Mouse (Mus musculus) frontal cortex, postnatal 25 days (tissue): ENCODE measurements around the gene Adk.
"Not testable (repeated sequence)": the region's sequence is repeated elsewhere in the genome, so short reads cannot be mapped to it uniquely, and the experiment has no call there.

Experiments used
- DNase-seq, 2 experiments: peaks; one replicate each; pipeline ENCODE4 v3.0.0; 2022; ENCODE audit warnings: low spot score in 2 of 2

Adk gene

GRCm38 (mm10) chr14:21484693-21485092 lies 432.3 kb downstream of the Adk start:
- DNase-seq: no peak

- DNase-seq: no peak
Observed at GRCm38 (mm10) chr14:21485961-21486520, 433.7 kb downstream of the Adk start.

GRCm38 (mm10) chr14:21487135-21487534 lies 434.8 kb downstream of the Adk start:
- DNase-seq: not testable (repeated sequence)

- not testable (repeated sequence) for DNase-seq
Observed at GRCm38 (mm10) chr14:21488426-21489115, 436.2 kb downstream of the Adk start.

GRCm38 (mm10) chr14:21489116-21489485 lies 436.7 kb downstream of the Adk start:
- no peak for DNase-seq

- DNase-seq: no peak
Observed at GRCm38 (mm10) chr14:21490141-21490540, 437.8 kb downstream of the Adk start.
